Mouse (Mus musculus) heart, embryonic 10.5 days (tissue): ENCODE data around the gene Insc. TPM values are rescaled to one million over a fixed set of nuclear protein-coding genes. Genes with fewer than 3 reads are reported as not detected.

Experiments used
- DNase-seq: peaks from one replicate; pipeline ENCODE4 v3.0.0-alpha.2; 2017; ENCODE audit warnings: low spot score
- H3K27ac ChIP-seq: fragments of 300-500 bp; sonication (generic); 2 replicates; pipeline ENCODE4 v1.5.1; 2016; ENCODE audit warnings: mild to moderate bottlenecking
- H3K27me3 ChIP-seq: fragments of 300-500 bp; sonication (generic); 2 replicates; pipeline ENCODE4 v1.6.1; 2016; ENCODE audit warnings: mild to moderate bottlenecking; ENCODE audit not compliant: poor library complexity, insufficient read depth, severe bottlenecking
- H3K36me3 ChIP-seq: fragments of 300-500 bp; sonication (generic); 2 replicates; pipeline ENCODE4 v1.6.1; 2016; ENCODE audit warnings: mild to moderate bottlenecking, moderate library complexity
- H3K4me1 ChIP-seq: fragments of 300-500 bp; sonication (generic); 2 replicates; pipeline ENCODE4 v1.6.1; 2016; ENCODE audit warnings: mild to moderate bottlenecking
- H3K4me3 ChIP-seq: fragments of 300-500 bp; sonication (generic); 2 replicates; pipeline ENCODE4 v1.5.1; 2016; ENCODE audit warnings: mild to moderate bottlenecking, moderate library complexity
- H3K9me3 ChIP-seq: fragments of 300-500 bp; sonication (generic); 2 replicates; pipeline ENCODE4 v1.6.1; 2016; ENCODE audit warnings: mild to moderate bottlenecking, moderate library complexity
- WGBS: fragments of 180-500 bp; shearing (Covaris S2); methylation state at CpG from one replicate; pipeline ENCODE4 v1.1.7; 2016; 5-methylcytosine and 5-hydroxymethylcytosine counted together
- polyA plus RNA-seq: library from polyadenylated mRNA; unstranded; fragments of >200 nt; fragmentation: Nextera tagmentation; extraction: Ambion mirVana; gene quantifications from 2 replicates; pipeline ENCODE4 v1.2.1, GENCODE M21; 2016

Gene Insc
- polyA plus RNA-seq, 1 experiment from 2014 or later = 1.5 TPM

DNA sequence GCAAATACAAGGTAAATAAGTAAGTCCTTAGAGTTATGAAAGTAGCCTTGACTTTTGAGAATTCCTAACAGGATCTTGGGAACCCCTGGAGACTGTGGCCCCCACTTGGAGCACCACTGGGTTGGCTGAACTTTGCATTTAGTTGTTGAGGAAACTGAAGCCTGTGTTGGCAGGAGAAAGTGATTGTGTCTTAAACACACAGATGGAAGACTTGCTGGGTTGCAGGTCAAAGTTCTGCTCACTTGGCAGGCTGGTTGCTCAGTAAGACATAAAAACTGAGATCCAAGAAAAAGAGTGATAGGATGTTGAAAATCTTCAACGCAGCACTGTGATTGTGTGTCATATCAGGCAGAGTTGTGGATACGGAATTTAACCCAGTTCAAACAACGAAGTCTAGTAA is 108.9 kb downstream of the Insc start:
- WGBS = 76% methylated on average over 3 of the region's 3 CpGs
- H3K36me3 ChIP-seq = no peaks in the 10 kb centered on the region

DNA sequence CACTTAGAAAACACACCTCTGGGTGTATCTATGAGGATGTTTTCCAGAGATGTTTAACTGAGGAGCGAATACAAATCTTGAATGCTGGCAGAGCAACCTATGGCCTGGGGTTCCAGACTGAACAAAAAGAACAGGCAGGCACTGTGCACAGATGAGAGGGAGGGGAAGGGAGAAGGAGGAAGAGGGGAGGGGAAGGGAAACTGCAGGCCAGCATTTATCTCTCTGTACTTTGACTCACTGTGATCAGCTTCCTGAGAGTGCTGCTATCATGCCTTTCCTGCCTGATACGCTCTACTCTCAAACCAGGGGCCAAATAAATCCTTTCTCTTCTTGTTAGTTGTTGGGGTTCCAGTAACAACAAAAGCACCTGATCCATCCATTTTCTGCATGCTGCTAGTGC is 110.7 kb downstream of the Insc start:
- Histone ChIP-seq H3K36me3 (no peaks in the 10 kb centered on the region), H3K4me3 (no peak overlapping the region), H3K4me1 (no peaks in the 10 kb centered on the region), H3K27me3 (no peaks in the 10 kb centered on the region), H3K9me3 (no peaks in the 10 kb centered on the region), H3K27ac (no peak overlapping the region)
- WGBS = 45% methylated on average over 2 of the region's 2 CpGs
- DNase-seq = no peak

More for the DNA sequence above, 108.9 kb downstream of the Insc start:
- Histone ChIP-seq H3K9me3 (no peaks in the 10 kb centered on the region), H3K4me1 (no peaks in the 10 kb centered on the region), H3K4me3 (no peak overlapping the region), H3K27ac (no peak overlapping the region), H3K27me3 (no peaks in the 10 kb centered on the region)
- no peak for DNase-seq

DNA sequence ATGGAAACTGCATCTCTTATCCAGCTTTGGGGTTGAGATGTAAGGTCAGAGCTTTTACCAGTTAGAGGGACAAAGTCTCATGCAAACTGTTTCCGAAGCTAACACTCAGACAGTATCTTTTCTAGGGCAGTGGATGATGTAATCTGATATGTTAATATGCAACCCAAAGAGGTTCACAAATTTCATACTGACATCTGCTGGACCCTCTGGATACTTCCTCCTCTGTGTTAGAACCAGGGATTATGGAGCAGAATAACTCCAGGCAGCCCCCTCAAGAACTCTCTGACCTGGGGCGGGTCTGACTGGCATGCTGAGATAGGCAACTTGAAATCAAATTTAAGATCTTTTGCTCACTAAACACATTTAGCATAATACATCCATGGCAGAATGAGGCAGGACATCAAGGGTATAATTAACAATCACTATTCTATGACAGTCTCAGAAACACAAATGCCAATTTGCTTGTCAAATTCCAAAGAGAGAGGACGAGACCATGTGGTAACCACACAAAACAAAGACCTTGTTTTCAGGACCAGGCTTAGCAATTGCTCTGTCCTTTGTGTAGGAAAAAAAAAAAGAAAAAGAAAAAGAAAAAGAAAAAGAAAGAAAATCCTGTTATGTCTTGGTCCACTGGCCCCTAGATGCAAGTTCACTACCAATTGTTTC is 117.5 kb downstream of the Insc start:
- H3K4me1 ChIP-seq = no peaks in the 10 kb centered on the region
- WGBS = 75% methylated on average over 3 of the region's 3 CpGs
- DNase-seq = no peak
- no peaks in the 10 kb centered on the region for H3K27me3 ChIP-seq
- H3K36me3 ChIP-seq = no peaks in the 10 kb centered on the region
- no peak overlapping the region for H3K4me3 ChIP-seq
- no peak overlapping the region for H3K27ac ChIP-seq
- H3K9me3 ChIP-seq = no peaks in the 10 kb centered on the region

DNA sequence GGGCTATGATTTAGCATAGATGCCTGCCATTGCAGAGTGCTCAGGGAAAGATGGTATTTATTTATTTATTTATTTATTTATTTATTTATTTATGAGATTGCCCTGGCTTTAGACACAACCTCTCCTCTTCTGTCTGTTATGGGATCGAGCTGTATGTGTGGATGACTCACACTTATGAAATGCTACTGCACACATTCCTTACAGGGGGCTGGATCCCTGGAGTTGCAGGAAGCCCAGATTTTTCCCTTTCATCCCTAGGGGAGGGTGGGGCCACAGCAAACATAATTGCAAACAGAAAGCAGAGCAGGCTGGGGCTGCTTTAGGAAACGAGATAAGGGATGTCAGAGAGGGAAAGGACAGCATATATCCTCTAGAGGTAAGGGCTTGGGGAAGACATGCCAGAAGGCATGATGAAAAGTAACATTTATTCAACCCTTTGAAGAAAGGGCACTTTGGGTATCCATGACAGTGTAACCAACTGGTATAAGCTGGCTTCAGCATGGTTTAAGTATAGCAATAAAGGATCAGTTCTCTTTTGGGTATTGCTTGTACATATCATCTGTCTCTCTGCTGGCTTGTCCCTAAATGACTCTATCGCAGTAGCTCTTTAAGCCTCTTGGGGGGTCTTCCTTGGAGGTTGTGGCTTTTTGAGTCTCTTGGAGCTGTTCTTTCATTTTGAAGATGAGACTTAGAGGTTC is 130.0 kb downstream of the Insc start:
- no peak overlapping the region for H3K4me3 ChIP-seq
- H3K9me3 ChIP-seq = no peaks in the 10 kb centered on the region
- H3K27ac ChIP-seq = no peak overlapping the region
- H3K27me3 ChIP-seq = no peaks in the 10 kb centered on the region
- peaks cover 17% of the 10 kb centered on the region for H3K4me1 ChIP-seq
- 20% methylated on average over 3 of the region's 3 CpGs for WGBS
- no peak for DNase-seq
- H3K36me3 ChIP-seq = no peaks in the 10 kb centered on the region

DNA sequence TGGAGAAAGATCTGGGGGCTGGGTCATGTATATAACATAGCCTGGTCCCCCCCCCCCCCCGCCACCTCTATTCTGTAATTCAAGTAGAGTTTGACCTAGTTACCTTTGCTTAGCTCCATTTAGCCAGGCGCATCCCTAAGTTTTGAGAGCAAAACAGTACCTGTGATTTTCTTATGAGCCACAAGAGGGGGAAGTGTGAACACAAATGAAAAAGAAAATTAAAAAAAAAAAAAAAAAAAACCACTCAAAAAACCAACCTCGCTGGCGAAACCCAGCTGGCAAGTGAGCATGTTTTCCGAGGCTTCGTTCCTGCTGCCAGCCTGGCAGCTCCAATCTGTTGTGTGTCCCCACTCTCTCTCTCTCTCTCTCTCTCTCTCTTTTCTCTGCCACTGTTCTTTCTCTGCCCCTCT is 130.5 kb downstream of the Insc start:
- Histone ChIP-seq H3K27me3 (no peaks in the 10 kb centered on the region), H3K36me3 (no peaks in the 10 kb centered on the region), H3K4me1 (peaks cover 17% of the 10 kb centered on the region), H3K27ac (no peak overlapping the region), H3K9me3 (no peaks in the 10 kb centered on the region), H3K4me3 (no peak overlapping the region)
- no peak for DNase-seq
- WGBS = 33% methylated on average over 6 of the region's 6 CpGs

DNA sequence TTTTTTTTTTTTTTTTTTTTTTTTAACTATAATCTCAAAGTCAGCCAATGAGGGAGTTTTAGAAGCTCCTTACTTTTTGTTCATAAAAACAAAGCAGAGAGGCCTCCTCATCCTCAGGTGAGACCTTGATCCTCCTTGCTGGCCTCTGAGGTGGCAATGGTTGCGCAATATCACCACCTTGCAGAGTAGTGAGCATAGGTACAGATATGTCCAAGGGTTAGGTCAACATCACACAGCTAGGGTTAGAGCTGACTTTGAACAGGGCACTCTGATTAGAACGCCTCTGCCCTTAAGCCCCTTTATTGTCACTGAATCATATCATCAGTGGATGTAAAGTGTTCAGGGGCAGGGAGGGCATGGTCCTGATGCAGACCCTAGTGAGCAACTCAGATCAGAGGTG is 131.1 kb downstream of the Insc start:
- Histone ChIP-seq H3K27ac (no peak overlapping the region), H3K4me3 (no peak overlapping the region), H3K4me1 (peaks cover 17% of the 10 kb centered on the region), H3K9me3 (no peaks in the 10 kb centered on the region), H3K27me3 (no peaks in the 10 kb centered on the region), H3K36me3 (no peaks in the 10 kb centered on the region)
- DNase-seq = no peak
- 83% methylated on average over 2 of the region's 2 CpGs for WGBS

DNA sequence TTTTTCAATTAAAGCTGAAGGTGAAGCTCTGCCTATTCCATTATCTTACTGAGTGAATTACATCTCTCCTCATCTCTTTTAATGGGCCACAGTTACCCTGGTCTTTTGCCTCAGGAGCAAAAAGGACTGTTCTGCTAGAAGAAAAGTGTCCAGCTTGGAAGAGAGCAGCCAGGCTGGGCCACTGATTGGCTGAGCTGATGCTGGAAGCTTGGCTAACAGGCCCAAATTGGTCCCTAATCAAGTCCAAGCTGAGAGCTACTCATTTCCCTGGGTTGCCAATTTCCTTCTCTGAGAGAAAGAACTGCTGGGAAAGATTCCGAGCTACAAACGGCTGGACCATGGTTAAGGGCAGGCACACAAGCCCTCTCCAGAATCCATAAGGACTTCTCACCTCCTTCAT is 140.1 kb downstream of the Insc start:
- 89% methylated on average over 2 of the region's 2 CpGs for WGBS
- no peak for DNase-seq
- Histone ChIP-seq H3K4me1 (no peaks in the 10 kb centered on the region), H3K36me3 (no peaks in the 10 kb centered on the region), H3K27ac (no peak overlapping the region), H3K9me3 (no peaks in the 10 kb centered on the region), H3K4me3 (no peak overlapping the region), H3K27me3 (no peaks in the 10 kb centered on the region)

DNA sequence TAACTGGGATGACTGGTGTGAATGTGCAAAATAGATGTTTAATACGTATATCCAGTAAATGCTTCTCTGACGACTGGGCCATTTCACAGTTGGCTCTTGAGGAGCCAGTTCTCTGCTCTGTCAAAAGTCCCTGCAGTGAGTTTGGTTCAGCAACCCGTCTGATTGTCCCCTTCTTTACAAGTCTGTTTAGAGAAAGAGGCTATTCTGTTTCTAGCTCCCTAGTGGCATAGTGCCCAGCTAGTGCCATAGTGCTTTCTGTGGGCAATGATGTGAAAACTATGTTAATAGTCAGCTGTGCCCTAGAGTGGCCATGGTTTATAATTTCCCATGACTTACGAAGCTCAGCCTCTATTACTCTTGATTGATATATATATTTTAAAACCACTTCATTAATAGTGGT is 143.4 kb downstream of the Insc start:
- no peak overlapping the region for H3K27ac ChIP-seq
- 77% methylated on average over 4 of the region's 4 CpGs for WGBS
- DNase-seq = no peak

DNA sequence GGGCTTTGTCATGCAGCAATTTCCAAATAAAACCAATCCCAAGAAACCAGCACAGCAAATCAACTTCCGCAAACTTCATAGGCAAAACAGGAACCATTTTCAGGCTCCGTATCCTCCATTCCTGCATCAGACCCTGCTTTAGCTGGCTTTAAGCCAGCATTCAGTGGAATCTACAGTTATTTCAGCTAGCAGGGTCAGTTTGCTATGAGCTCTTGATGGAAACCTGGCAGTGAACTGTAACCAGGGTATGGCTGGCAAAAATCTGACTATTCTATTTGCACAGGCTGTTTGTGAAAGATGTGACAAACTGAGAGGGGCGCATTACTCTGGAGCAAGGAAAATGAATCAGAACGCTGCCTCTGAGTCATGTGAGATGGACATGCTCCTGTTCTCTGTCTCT is 146.7 kb downstream of the Insc start:
- Histone ChIP-seq H3K9me3 (no peaks in the 10 kb centered on the region), H3K4me3 (no peak overlapping the region), H3K4me1 (no peaks in the 10 kb centered on the region), H3K27ac (no peak overlapping the region), H3K36me3 (no peaks in the 10 kb centered on the region), H3K27me3 (no peaks in the 10 kb centered on the region)
- no peak for DNase-seq
- WGBS = 93% methylated on average over 4 of the region's 4 CpGs

More for the DNA sequence above, 143.4 kb downstream of the Insc start:
- Histone ChIP-seq H3K27me3 (no peaks in the 10 kb centered on the region), H3K36me3 (no peaks in the 10 kb centered on the region), H3K4me3 (no peak overlapping the region), H3K9me3 (no peaks in the 10 kb centered on the region), H3K4me1 (no peaks in the 10 kb centered on the region)

DNA sequence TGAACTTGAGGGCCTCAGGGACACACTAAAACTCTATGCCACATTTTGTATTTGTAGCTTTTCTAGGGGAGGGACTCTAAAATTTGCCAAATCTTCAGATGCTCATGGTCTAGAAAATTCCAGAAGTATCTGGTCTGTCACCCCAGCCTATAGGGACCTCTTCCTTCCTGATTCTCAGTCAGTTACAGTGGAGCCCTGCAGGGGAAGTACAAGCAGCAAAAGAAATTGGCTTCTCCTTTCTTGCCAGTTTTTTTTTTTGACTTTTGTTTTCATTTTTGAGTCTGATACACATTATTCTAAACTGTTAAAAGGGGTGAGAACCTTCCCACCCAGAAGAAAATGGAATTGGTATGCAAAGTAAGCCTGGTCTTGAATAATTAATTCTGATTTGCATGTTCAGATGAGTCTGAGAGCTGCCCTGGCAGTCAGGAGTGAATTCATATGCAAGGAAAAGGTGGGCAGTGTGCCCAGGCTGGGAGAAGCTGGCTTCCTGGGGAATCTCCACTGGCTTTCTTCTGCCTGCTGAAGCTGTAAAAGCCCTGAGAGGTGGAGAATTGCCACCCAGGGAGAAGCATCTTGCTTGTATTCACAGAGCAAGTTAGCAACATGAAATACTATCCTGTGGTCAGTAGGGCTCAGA is 149.2 kb downstream of the Insc start:
- Histone ChIP-seq H3K36me3 (no peaks in the 10 kb centered on the region), H3K4me1 (no peaks in the 10 kb centered on the region), H3K4me3 (no peak overlapping the region), H3K27ac (no peak overlapping the region), H3K9me3 (no peaks in the 10 kb centered on the region), H3K27me3 (no peaks in the 10 kb centered on the region)
- DNase-seq = no peak

DNA sequence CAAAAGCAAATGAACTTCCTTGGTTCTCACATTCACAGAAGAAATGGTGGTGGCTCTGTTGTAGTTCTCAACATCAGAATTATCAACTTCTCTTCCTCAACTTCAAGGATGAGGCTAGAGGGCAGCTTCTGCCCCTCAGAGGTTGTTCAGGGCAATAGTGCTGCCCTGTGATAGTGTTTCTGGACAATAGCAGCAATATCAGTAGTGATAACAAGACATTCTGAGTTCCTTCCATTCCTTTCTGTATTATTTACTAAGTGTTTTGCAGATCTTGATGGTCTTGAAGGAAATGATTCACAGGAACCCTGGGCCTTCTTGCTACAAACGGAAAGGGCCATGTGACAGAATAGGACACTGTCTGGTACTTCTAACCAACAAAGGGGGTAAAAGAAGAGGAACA is 150.4 kb downstream of the Insc start:
- H3K36me3 ChIP-seq = no peaks in the 10 kb centered on the region
- 76% methylated on average over 1 of the region's 1 CpGs for WGBS

DNA sequence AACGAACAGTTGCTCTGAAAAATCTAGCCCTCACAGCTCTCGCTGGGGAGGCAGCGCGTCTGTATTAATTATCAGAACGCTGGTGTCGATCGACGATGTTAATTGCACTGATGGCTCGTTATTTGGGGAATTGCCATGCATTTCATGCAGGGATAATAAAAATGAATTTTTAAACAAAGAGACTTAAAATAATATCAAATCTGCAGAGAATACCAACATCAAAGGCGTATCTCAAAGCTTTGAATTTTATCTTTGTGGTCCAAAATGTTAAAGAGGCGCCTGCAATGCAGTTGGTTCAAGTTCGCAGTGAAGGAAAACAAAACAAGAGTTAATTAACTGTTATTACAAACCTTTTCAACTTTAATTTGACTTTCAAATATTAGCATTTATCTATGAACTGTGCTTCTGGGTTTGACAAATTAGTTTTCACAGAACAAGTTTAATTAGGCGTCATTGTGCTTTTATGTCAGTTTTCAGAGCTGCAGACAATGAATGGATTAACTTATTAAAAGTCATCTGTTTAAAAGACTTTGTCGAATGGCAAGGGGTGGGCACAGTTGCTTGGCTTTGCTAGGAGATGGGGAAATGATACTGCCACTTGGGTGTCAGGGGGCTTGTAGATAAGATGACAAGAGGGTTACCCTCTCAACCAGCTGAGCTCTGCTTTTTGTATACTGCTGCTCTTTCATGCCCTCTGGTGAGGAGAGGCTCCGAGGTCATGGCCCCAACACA is 153.6 kb downstream of the Insc start:
- no peaks in the 10 kb centered on the region for H3K9me3 ChIP-seq
- DNase-seq = no peak
- H3K4me1 ChIP-seq = no peaks in the 10 kb centered on the region
- 85% methylated on average over 15 of the region's 15 CpGs for WGBS
- H3K4me3 ChIP-seq = no peak overlapping the region
- no peak overlapping the region for H3K27ac ChIP-seq
- H3K36me3 ChIP-seq = no peaks in the 10 kb centered on the region
- no peaks in the 10 kb centered on the region for H3K27me3 ChIP-seq

More for the DNA sequence above, 150.4 kb downstream of the Insc start:
- Histone ChIP-seq H3K4me1 (no peaks in the 10 kb centered on the region), H3K27ac (no peak overlapping the region), H3K27me3 (no peaks in the 10 kb centered on the region), H3K9me3 (no peaks in the 10 kb centered on the region), H3K4me3 (no peak overlapping the region)
- DNase-seq = no peak
